Mouse (Mus musculus) testis, adult 2 months (tissue): Measurements from ENCODE around the gene Mrps12.

Source experiments
- CTCF ChIP-seq: fragments of 200-500 bp; IDR thresholded peaks from 2 replicates; pipeline ENCODE4 v1.5.1; 2012; ENCODE audit warnings: low read depth, mild to moderate bottlenecking, inconsistent platforms, low read length, moderate library complexity; ENCODE audit not compliant: control insufficient read depth, insufficient read depth, insufficient replicate concordance
- POLR2A ChIP-seq: fragments of 200-500 bp; IDR thresholded peaks from 2 replicates; pipeline ENCODE4 v1.6.1; 2012; ENCODE audit warnings: low read depth, mild to moderate bottlenecking, inconsistent platforms, low read length, moderate library complexity; ENCODE audit not compliant: control insufficient read depth

DNA sequence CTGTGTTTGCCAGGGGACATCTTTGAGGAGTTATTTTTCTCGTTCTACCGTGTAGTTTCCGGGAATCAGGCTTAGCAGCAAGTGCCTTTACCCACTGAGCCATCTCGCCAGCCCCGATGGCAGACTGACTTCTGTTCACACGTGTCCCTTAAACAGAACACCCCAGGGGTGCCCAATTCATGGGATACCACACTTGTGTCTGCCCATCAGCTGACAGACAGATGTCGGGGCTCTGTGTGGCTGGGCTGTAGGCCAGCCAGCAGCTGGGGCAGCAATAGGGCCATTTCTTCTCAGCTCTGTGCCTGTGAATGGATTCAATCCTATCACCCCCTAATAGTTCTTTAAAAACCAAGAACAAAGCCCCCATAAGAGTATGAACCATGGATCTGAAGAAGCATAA, 33.5 kb upstream of the Mrps12 start:
- no peak for TF ChIP-seq CTCF
- TF ChIP-seq POLR2A: no peak
